ENCODE assay signal across 7 mouse cellular contexts in genomic region chr2:10344073-10344472, GRCm38 (mm10). TPM values are rescaled to one million over a fixed set of nuclear protein-coding genes. Genes with fewer than 3 reads are reported as not detected.
DNase-seq lines count a peak whose midpoint lies in the region; ATAC-seq and TF ChIP-seq lines count a peak whose summit lies in the region.
"Not testable (repeated sequence)": the region's sequence is repeated elsewhere in the genome, so short reads cannot be mapped to it uniquely, and the experiment has no call there.
"Had no signal": no experiment of that assay in that cellular context is flagged by ENCODE, and none has a peak within 500 bp of the region (broad histone marks: within the 10 kb centered on the region; RNA-seq: fewer than 3 reads in every experiment).

No protein-coding gene starts in this region.

- H3K9ac ChIP-seq in CH12.LX (ENCODE audit: insufficient read depth, low read depth); midbrain, embryonic 11.5 days (ENCODE audit: low read length): not testable (repeated sequence)

- in situ Hi-C loops in CH12.LX (cut with MboI; ENCODE audit: low pct_ligation_motif_present, low pct_unique_long_range_greater_than_20kb, low sequenced_read_pairs); Patski (cut with MboI; ENCODE audit: low pct_unique_long_range_greater_than_20kb): not testable (repeated sequence)

- CTCF ChIA-PET in Patski (lab: Charles Lee), result not testable (repeated sequence)

- 78% methylated on average over 1 of the region's 1 CpGs for whole genome bisulfite sequencing in midbrain, embryonic 11.5 days

- H3K4me3 ChIP-seq in CH12.LX (replicated peaks in 1 of 3; ENCODE audit: low read depth in 2 of 3, low read length in 2 of 3, poor library complexity in 1 of 3); layer of hippocampus, adult 2 months; midbrain, embryonic 11.5 days (ENCODE audit: low read depth, low read length): not testable (repeated sequence)

- peak in 1 of 2 experiments; percentile 52; a peak in 2 of 4 replicates for TF ChIP-seq CTCF in CH12.LX (conservative IDR thresholded peaks at IDR 0.05 in 1 of 2, IDR thresholded peaks at IDR 0.05 in 1 of 2; ENCODE audit: low read depth in 2 of 2, low read length in 2 of 2)
- TF ChIP-seq CTCF in Patski (IDR thresholded peaks at IDR 0.05), result peak; percentile 26
- TF ChIP-seq CTCF in layer of hippocampus, adult 2 months (conservative IDR thresholded peaks at IDR 0.05), result 0 out of 2 replicates have a peak, but pooled peaks have one; percentile 12

- DNase-seq in 3134 (ENCODE audit: extremely low read depth, insufficient read length, low spot score), result peak; percentile 35
- peak; percentile 41 for DNase-seq in 3T3-L1 (ENCODE audit: low read depth, low spot score)
- DNase-seq in CH12.LX (ENCODE audit: extremely low read depth), result peak; percentile 16
- DNase-seq in Patski (ENCODE audit: low read depth, low spot score); layer of hippocampus, adult 2 months (ENCODE audit: low spot score in 2 of 2): not testable (repeated sequence)
- DNase-seq in midbrain, embryonic 11.5 days (ENCODE audit: low spot score, missing footprints), result peak; percentile 44

- POLR2A ChIA-PET in Patski (lab: Charles Lee), result not testable (repeated sequence)

- not testable (repeated sequence) for ATAC-seq in Patski; midbrain, embryonic 11.5 days (ENCODE audit: low FRiP score)

- H3K27ac ChIP-seq in CH12.LX (ENCODE audit: insufficient read depth, low read depth); layer of hippocampus, adult 2 months; midbrain, embryonic 11.5 days (ENCODE audit: low read depth, low read length): not testable (repeated sequence)

- H3K4me1 ChIP-seq in CH12.LX (ENCODE audit: control insufficient read depth in 1 of 2, insufficient read depth in 2 of 2), result peaks cover 22 to 46% of the 10 kb centered on the region in 2 experiments
- not testable (repeated sequence) for H3K4me1 ChIP-seq in midbrain, embryonic 11.5 days (ENCODE audit: control insufficient read depth, insufficient read depth, low read length)

- not testable (repeated sequence) for H3K27me3 ChIP-seq in CH12.LX (replicated peaks); Patski; midbrain, embryonic 11.5 days (ENCODE audit: control insufficient read depth, insufficient read depth, low read length)

- H3K36me3 ChIP-seq in CH12.LX (replicated peaks in 1 of 2; ENCODE audit: control insufficient read depth in 1 of 2, insufficient read depth in 1 of 2, low read length in 1 of 2); midbrain, embryonic 11.5 days (ENCODE audit: control insufficient read depth, insufficient read depth, low read length): not testable (repeated sequence)

- not testable (repeated sequence) for H3K9me3 ChIP-seq in CH12.LX (replicated peaks; ENCODE audit: low read length); midbrain, embryonic 11.5 days (ENCODE audit: control insufficient read depth, low read length)

- not testable (repeated sequence) for TF ChIP-seq POLR2A in CH12.LX (IDR thresholded peaks at IDR 0.05; ENCODE audit: low read depth, low read length)

- dilution Hi-C loops in CH12.LX (cut with MboI; ENCODE audit: extremely low pct_ligation_motif_present, extremely low pct_unique_long_range_greater_than_20kb, low sequenced_read_pairs), result not testable (repeated sequence)

- not testable (repeated sequence) for TF ChIP-seq EP300 in CH12.LX (IDR thresholded peaks at IDR 0.05; ENCODE audit: low read length)

- not testable (repeated sequence) for H3K79me2 ChIP-seq in CH12.LX (replicated peaks; ENCODE audit: control insufficient read depth, extremely low read depth, insufficient read depth, poor library complexity, severe bottlenecking)

- H3K4me2 ChIP-seq in CH12.LX (ENCODE audit: insufficient read depth, low read depth, poor library complexity, severe bottlenecking); midbrain, embryonic 11.5 days: not testable (repeated sequence)

- peak; percentile 30 for TF ChIP-seq RAD21 in CH12.LX (IDR thresholded peaks at IDR 0.05; ENCODE audit: low read depth, low read length)

TF ChIP-seq in CH12.LX, 34 proteins besides CTCF, POLR2A, EP300 and RAD21:
- TF ChIP-seq MYC (IDR thresholded peaks at IDR 0.05; ENCODE audit: low read depth, low read length), result peak; percentile 77
- peak; percentile 29 for TF ChIP-seq SMC3 (IDR thresholded peaks at IDR 0.05; ENCODE audit: low read depth, low read length)
- TF ChIP-seq ZNF384 (IDR thresholded peaks at IDR 0.05; ENCODE audit: low read depth, low read length), result peak; percentile 41; the same call in 1 of the 2 replicates
TF ChIP-seq in CH12.LX: peak in this region for 3; not testable (repeated sequence) for 31.

RNA-seq across cellular contexts. Expression of gene Sfmbt2, which starts 26.2 kb away (rescaled TPM):
- total RNA-seq in CH12.LX (2012; rRNA removed), result not detected in 2 replicates
- total RNA-seq in CH12.LX (2014; rRNA removed), result not detected in 2 replicates
- not detected in 2 replicates for polyA plus RNA-seq in CH12.LX (2012; ENCODE audit: insufficient read length, low read depth)
- polyA plus RNA-seq in Patski (2021), result 1.0 TPM
- total RNA-seq in layer of hippocampus, adult 2 months (2021), result 1 to 10 TPM; 3.6 to 4.3 TPM
- 1.8 and 1.9 TPM in 2 replicates for polyA plus RNA-seq in midbrain, embryonic 11.5 days (2014; fragmentation: Nextera tagmentation; extraction: Ambion mirVana)
- total RNA-seq: MEL had no signal
